Mouse (Mus musculus) C2C12 (cell line): ENCODE results near the gene Nmt1.
A peak's percentile ranks its signal among the peaks of the same experiment; 100 is the strongest.

Experiments
- CEBPB ChIP-seq: IDR thresholded peaks from one replicate; pipeline ENCODE4 v1.6.1; 2011; ENCODE audit warnings: low read depth, mild to moderate bottlenecking, control low read depth, moderate library complexity
- CTCF ChIP-seq: IDR thresholded peaks from one replicate; pipeline ENCODE4 v1.5.1; 2011; ENCODE audit not compliant: control insufficient read depth, insufficient read depth, insufficient read length
- FOSL1 ChIP-seq: IDR thresholded peaks from one replicate; pipeline ENCODE4 v1.8.0; 2011; ENCODE audit warnings: mild to moderate bottlenecking, low read length; ENCODE audit not compliant: poor library complexity, insufficient read depth, severe bottlenecking
- MAX ChIP-seq: IDR thresholded peaks from one replicate; pipeline ENCODE4 v1.6.1; 2011; ENCODE audit warnings: mild to moderate bottlenecking, control low read depth
- MYOG ChIP-seq: IDR thresholded peaks from one replicate; pipeline ENCODE4 v1.6.1; 2011; ENCODE audit not compliant: control insufficient read depth, insufficient read length; ENCODE audit errors: extremely low read depth
- USF1 ChIP-seq: IDR thresholded peaks from one replicate; pipeline ENCODE4 v1.6.1; 2011; ENCODE audit warnings: low read depth, mild to moderate bottlenecking, control low read depth, moderate library complexity

DNA sequence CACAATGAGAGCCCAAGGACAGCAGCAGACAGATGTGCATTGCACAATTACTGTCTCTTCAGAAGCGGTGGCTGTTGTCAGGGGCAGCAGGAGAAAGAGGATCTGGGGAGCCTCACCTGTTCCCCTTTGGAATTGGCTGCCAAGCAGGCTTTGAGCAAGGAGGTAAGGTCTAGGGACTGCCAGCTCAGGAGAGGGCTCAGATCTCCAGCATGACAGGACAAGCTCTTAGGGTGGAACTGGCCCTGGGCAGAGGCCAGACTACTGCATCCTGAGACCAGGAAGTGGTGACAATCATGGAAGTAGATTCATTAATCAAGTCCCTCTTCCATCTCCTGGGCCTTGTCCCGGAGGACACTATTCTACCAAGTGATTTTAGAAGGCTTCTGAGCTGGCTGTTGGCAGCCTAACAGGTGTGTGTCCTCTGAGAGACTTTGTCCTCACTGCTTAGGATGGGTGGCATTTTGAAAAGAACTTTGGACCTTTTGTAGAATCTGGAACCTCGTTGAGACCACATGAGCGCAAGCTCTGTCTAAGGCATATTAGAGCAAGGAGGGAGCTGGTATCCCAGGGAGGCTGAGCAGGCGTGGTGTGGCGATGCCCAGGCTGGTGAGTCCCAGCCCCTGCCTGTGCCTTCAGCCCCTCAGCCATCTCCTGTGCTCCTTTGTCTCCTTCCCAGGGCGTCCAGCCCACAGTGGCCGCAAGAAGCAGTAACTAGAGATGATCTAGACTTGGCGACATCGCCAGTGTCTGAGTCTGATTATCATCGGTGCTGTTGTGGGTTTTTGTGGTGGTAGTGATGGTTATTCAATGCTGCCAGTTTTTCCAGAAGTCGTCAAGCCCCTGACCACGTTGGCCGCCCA lies 38.4 kb downstream of the Nmt1 start:
- TF ChIP-seq CTCF (no peak), MYOG (no peak), USF1 (no peak), CEBPB (peak; percentile 33), FOSL1 (no peak), MAX (no peak)
